Mouse (Mus musculus) kidney, adult 2 months (tissue): ENCODE measurements around the gene Olfr186.

Experiments used
- CTCF ChIP-seq: fragments of 200-500 bp; conservative IDR thresholded peaks from 2 replicates; pipeline ENCODE4 v1.5.1; 2011; ENCODE audit warnings: low read depth, mild to moderate bottlenecking, control low read depth, low read length, moderate library complexity, mixed read lengths; ENCODE audit not compliant: insufficient read depth, insufficient read length
- POLR2A ChIP-seq: fragments of 200-500 bp; IDR thresholded peaks from one replicate; pipeline ENCODE4 v1.6.1; 2011; ENCODE audit warnings: low read depth, low read length, control low read depth

- no peak for TF ChIP-seq CTCF
- no peak for TF ChIP-seq POLR2A
Observed at GRCm38 (mm10) chr16:59073520-59073919, 43.4 kb upstream of the Olfr186 start.
